Mouse (Mus musculus) thymus, adult 2 months (tissue): ENCODE data around the gene Thra. TPM values are rescaled to one million over a fixed set of nuclear protein-coding genes. Genes with fewer than 3 reads are reported as not detected.

ENCODE experiments used
- DNase-seq: peaks from one replicate; pipeline ENCODE4 v3.0.0; 2021
- H3K27ac ChIP-seq: fragments of 200-500 bp; 2 replicates; pipeline ENCODE4 v1.5.1; 2012; ENCODE audit warnings: low read length, control low read depth; ENCODE audit not compliant: control insufficient read depth, insufficient read depth
- H3K27me3 ChIP-seq: fragments of 200-500 bp; 2 replicates; pipeline ENCODE4 v1.6.1; 2012; ENCODE audit warnings: mild to moderate bottlenecking, low read length, moderate library complexity, mixed read lengths; ENCODE audit not compliant: control insufficient read depth, insufficient read depth
- H3K36me3 ChIP-seq: fragments of 200-500 bp; 2 replicates; pipeline ENCODE4 v1.6.1; 2012; ENCODE audit warnings: mild to moderate bottlenecking, low read length, moderate library complexity; ENCODE audit not compliant: control insufficient read depth, insufficient read depth
- H3K4me1 ChIP-seq: fragments of 200-500 bp; replicated peaks from 2 replicates; pipeline ENCODE4 v1.6.1; 2012; ENCODE audit warnings: low read length; ENCODE audit not compliant: control insufficient read depth, insufficient read depth
- H3K4me3 ChIP-seq: fragments of 200-500 bp; 2 replicates; pipeline ENCODE4 v1.5.1; 2012; ENCODE audit warnings: mild to moderate bottlenecking, low read length, control low read depth, moderate library complexity; ENCODE audit not compliant: control insufficient read depth, insufficient read depth
- CTCF ChIP-seq: fragments of 200-500 bp; IDR thresholded peaks from 2 replicates; pipeline ENCODE4 v1.5.1; 2012; ENCODE audit warnings: mild to moderate bottlenecking, control low read depth, low read length, moderate library complexity, borderline replicate concordance; ENCODE audit not compliant: control insufficient read depth, poor library complexity, insufficient read depth; ENCODE audit errors: extremely low read depth
- POLR2A ChIP-seq: fragments of 200-500 bp; IDR thresholded peaks from 2 replicates; pipeline ENCODE4 v1.6.1; 2012; ENCODE audit warnings: mild to moderate bottlenecking, low read length, control low read depth, moderate library complexity; ENCODE audit not compliant: control insufficient read depth, poor library complexity, insufficient read depth; ENCODE audit errors: extremely low read depth
- WGBS: fragments of 180-500 bp; shearing (Covaris S2); methylation state at CpG from one replicate; pipeline ENCODE4 v1.1.7; 2018; 5-methylcytosine and 5-hydroxymethylcytosine counted together
- polyA plus RNA-seq: library from polyadenylated mRNA; depleted of rRNA; stranded (reverse); fragments of >200 nt; gene quantifications from 2 replicates; pipeline ENCODE4 v1.2.3, GENCODE M21; 2012

Thra gene
- polyA plus RNA-seq, 1 experiment: 36.8 TPM

DNA sequence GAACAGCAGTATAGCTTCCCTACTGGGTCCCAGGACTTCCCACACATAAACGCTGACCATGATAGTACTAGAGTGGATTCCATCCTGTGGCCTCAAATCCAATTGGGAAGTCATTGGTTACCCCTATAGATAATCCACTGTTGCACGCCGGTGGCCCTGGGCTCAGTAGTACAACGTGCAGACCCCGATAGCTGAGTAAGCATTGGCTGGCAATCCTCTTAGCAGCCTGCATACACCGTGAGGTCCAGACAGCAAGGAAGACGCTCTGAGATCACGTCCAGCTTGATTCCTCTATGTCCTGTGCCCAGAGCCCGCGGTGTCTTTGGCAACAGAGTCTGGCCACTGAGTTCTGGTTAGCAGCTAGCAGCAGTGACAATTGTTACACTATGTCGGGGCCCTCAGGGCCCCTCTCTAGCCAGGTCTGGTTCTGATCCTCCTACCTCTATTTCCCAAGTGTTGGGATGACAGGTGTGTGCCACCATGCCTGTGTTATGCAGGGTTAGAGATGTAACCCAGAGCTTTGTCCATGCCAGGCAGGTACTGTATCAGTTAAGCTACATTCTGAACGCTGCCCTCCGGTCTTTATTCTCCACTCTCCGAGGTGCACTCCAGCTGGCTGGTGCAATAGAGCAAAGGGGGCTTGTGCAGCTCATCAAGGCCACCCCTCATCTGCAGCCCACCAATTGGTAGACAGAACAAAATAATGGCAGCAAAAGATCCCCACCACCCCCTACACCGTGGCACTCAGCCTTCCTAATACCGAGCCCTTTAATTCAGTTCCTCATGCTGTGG, 41.4 kb upstream of the Thra start:
- no peak for DNase-seq
- H3K4me3 ChIP-seq: no peak overlapping the region
- H3K27me3 ChIP-seq: no peaks in the 10 kb centered on the region
- H3K36me3 ChIP-seq: peaks cover 21% of the 10 kb centered on the region
- TF ChIP-seq POLR2A (no peak), CTCF (no peak)
- WGBS: 92% methylated on average over 16 of the region's 16 CpGs
- no peak overlapping the region for H3K27ac ChIP-seq
- H3K4me1 ChIP-seq: no peaks in the 10 kb centered on the region

DNA sequence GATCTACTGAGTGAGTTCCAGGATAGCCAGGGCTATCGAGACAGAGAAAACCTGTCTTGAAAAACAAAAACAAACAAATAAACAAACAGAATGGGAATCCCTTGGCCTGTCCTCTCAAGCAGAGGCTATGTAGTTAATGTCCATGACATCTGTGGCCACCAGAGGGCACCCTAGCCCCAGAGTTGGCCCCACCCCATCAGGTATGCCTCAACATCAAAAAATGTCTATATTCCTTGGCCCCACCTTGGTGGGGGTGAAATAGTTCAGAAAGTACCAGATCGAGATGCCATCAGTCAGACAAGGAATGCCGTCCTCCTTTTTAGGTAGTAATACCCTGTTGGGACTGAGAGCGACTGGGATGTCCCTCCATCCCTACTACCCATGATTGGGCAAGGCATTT, 40.5 kb upstream of the Thra start:
- H3K4me1 ChIP-seq: no peaks in the 10 kb centered on the region
- no peak overlapping the region for H3K27ac ChIP-seq
- peak; percentile 73 for DNase-seq
- H3K36me3 ChIP-seq: peaks cover 13% of the 10 kb centered on the region
- TF ChIP-seq CTCF (peak; percentile 41; the same call in 1 of the 2 replicates), POLR2A (no peak)
- no peak overlapping the region for H3K4me3 ChIP-seq
- H3K27me3 ChIP-seq: no peaks in the 10 kb centered on the region
- WGBS: 39% methylated on average over 4 of the region's 4 CpGs

DNA sequence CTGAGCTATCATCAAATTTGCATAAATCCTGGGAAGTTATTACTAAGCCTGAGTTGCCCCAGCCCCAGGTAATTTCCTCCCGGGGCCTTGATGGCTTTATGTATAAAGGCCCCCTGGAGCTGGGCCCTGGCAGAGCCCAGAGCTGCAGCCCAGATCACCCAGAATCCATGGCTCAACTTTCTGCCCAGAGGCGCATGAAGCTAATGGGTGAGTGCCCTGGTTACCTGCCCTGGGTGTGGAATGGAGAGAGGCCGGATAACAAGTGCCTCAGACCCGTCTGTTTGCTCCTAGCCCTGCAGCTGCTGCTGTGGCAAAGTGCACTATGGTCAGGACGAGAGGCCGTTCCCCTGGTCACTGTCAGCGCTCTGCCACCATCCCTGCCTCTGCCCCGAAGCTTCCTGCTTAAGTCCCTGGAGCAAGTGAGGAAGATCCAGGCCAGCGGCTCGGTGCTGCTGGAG, 39.2 kb upstream of the Thra start, which contains the start of gene Csf3:
Csf3 (plus strand) TSS at position 51 of the 458 bp plus-strand sequence.
- peaks cover 9% of the 10 kb centered on the region; the same call in 1 of the 2 replicates for H3K36me3 ChIP-seq

DNA sequence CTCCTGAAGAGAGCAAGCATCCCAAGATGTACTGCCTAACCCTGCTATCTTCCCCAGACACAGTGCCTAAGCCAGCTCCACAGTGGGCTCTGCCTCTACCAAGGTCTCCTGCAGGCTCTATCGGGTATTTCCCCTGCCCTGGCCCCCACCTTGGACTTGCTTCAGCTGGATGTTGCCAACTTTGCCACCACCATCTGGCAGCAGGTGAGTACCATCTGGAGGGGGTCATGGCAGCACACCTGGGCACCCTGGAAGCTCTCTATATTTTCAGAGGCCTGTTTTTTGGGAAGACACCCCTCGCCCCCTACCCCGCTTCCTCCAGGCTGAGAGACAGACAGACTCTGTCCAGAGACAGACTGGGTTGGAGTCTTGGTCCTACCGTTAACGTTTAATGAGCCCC, 38.1 kb upstream of the Thra start:
- 75% methylated on average over 5 of the region's 5 CpGs for WGBS
- Histone ChIP-seq H3K4me3 (no peak overlapping the region), H3K36me3 (peaks cover 11% of the 10 kb centered on the region; the same call in 1 of the 2 replicates), H3K4me1 (no peaks in the 10 kb centered on the region), H3K27ac (no peak overlapping the region), H3K27me3 (no peaks in the 10 kb centered on the region)
- no peak for DNase-seq
- TF ChIP-seq POLR2A (no peak), CTCF (no peak)

More for the DNA sequence above, 39.2 kb upstream of the Thra start, which contains the start of gene Csf3:
- DNase-seq: no peak
- 92% methylated on average over 10 of the region's 10 CpGs for WGBS
- no peaks in the 10 kb centered on the region for H3K27me3 ChIP-seq
- no peak within 1 kb of the TSS for H3K4me3 ChIP-seq
- no peak for TF ChIP-seq POLR2A
- no peak for TF ChIP-seq CTCF
- no peaks in the 10 kb centered on the region for H3K4me1 ChIP-seq
- H3K27ac ChIP-seq: no peak within 1 kb of the TSS

DNA sequence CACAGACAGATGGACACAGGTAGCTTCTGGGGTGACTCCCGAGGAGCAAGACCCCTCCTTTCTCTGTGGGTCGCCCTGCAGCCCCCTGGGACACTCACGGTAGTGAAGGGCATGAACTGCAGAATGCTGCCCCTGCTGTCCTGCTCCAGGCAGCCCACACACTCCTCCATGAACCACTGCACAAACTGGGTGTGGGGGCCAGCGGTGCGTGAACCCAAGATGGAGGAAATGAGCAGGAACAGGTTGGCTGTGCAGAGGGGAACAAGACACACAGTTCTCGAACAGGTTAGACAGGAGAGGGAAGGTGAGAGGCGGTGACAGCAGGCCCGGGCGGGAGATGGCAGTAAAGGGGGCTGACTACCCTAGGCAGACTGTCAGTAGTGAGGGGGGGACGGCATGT, 35.4 kb upstream of the Thra start:
- H3K4me3 ChIP-seq: no peak overlapping the region
- DNase-seq: no peak
- H3K36me3 ChIP-seq: peaks cover 11% of the 10 kb centered on the region; the same call in 1 of the 2 replicates
- H3K27me3 ChIP-seq: no peaks in the 10 kb centered on the region
- 95% methylated on average over 10 of the region's 10 CpGs for WGBS
- peaks cover 11% of the 10 kb centered on the region for H3K4me1 ChIP-seq
- TF ChIP-seq CTCF: no peak
- no peak for TF ChIP-seq POLR2A
- H3K27ac ChIP-seq: no peak overlapping the region

DNA sequence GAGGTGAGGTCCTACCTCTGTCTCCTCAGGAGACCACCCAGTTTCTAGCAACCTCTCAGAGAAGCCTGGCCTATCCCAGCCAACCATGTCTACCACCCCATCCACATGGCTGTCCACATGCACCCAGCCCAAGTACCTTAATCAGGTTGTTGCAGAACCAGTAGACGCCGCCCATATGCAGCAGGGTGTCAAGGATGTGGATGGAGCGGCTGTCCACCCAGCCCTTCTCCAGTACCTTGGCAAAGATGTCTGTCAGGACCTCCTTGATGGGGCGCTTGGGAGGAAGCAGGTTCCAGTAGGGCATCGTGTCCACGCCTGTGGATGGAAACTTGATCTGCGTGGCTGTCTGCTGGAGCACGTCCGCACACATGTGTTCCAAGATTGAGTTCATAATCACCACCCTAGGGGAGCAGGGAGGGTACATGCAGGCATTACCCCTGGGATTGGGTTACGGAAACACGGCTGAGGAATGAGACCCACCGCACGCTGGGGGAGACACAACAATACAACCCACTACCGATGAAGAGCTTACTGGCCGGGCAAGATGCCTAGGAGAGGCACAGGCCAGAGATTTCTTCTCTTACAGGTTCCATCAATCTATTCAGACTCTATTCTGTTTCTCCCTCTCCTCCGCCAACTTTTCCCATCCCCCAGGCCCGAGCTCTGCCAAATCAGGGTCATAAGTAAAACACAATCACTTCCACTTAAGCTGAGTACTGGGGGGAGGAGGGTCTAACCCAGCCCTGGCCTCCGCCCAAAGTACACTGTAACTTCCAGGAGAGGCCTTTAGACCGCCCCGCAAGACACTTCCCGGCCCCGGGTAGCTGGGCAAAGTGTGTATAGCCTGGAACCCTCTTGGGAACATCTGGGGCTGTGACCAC, 32.8 kb upstream of the Thra start:
- Histone ChIP-seq H3K27me3 (no peaks in the 10 kb centered on the region), H3K4me3 (no peak overlapping the region), H3K4me1 (peaks cover 22% of the 10 kb centered on the region), H3K36me3 (peaks cover 11% of the 10 kb centered on the region; the same call in 1 of the 2 replicates), H3K27ac (no peak overlapping the region)
- DNase-seq: no peak
- TF ChIP-seq CTCF (no peak), POLR2A (no peak)
- 95% methylated on average over 22 of the region's 22 CpGs for whole genome bisulfite sequencing
